Mouse (Mus musculus): ENCODE measurements around the gene Olfr558.

- TF ChIP-seq MAX (IDR thresholded peaks at IDR 0.05) (no peak), CTCF (IDR thresholded peaks at IDR 0.05; ENCODE audit: control insufficient read depth, insufficient read depth, insufficient read length) (no peak), USF1 (IDR thresholded peaks at IDR 0.05; ENCODE audit: low read depth) (no peak), MYOG (IDR thresholded peaks at IDR 0.05; ENCODE audit: control insufficient read depth, extremely low read depth, insufficient read length) (no peak), MYOD1 (IDR thresholded peaks at IDR 0.05; ENCODE audit: control insufficient read depth, insufficient read length, low read depth) (no peak), FOSL1 (IDR thresholded peaks at IDR 0.05; ENCODE audit: insufficient read depth, low read length, poor library complexity, severe bottlenecking) (no peak)
Observed at GRCm38 (mm10) chr7:102658523-102658922, 43.5 kb upstream of the Olfr558 start, which contains the start of gene Olfr555.
